Mouse (Mus musculus) heart, postnatal 0 days (tissue): ENCODE results near the gene Gm12258. TPM values are rescaled to one million over a fixed set of nuclear protein-coding genes. Genes with fewer than 3 reads are reported as not detected.

Source experiments
- ATAC-seq: fragments of 200-750 bp; cut with Nextera tagmentation; 2 replicates; pipeline ENCODE4 v1.8.0; 2017; ENCODE audit warnings: low read depth, moderate number of reproducible peaks, moderate library complexity; ENCODE audit not compliant: insufficient read depth
- DNase-seq: peaks from one replicate; pipeline ENCODE4 v3.0.0-alpha.2; 2016; ENCODE audit warnings: low spot score
- H3K27ac ChIP-seq: fragments of 300-500 bp; sonication (generic); 2 replicates; pipeline ENCODE4 v1.5.1; 2014; ENCODE audit warnings: low read depth, mild to moderate bottlenecking
- H3K27me3 ChIP-seq: fragments of 300-500 bp; sonication (generic); 2 replicates; pipeline ENCODE4 v1.6.1; 2014; ENCODE audit warnings: low read length, mixed read lengths; ENCODE audit not compliant: control insufficient read depth, insufficient read depth
- H3K36me3 ChIP-seq: fragments of 300-500 bp; sonication (generic); replicated peaks from 2 replicates; pipeline ENCODE4 v1.6.1; 2014; ENCODE audit warnings: low read length, mixed read lengths; ENCODE audit not compliant: control insufficient read depth, insufficient read depth
- H3K4me1 ChIP-seq: fragments of 300-500 bp; sonication (generic); 2 replicates; pipeline ENCODE4 v1.6.1; 2014; ENCODE audit warnings: antibody characterized with exemption; ENCODE audit not compliant: control insufficient read depth, insufficient read depth
- H3K4me2 ChIP-seq: fragments of 300-500 bp; sonication (generic); 2 replicates; pipeline ENCODE4 v1.6.1; 2014; ENCODE audit warnings: low read depth, mild to moderate bottlenecking, low read length, moderate library complexity
- H3K4me3 ChIP-seq: fragments of 300-500 bp; sonication (generic); 2 replicates; pipeline ENCODE4 v1.5.1; 2014; ENCODE audit warnings: low read depth, low read length
- H3K9ac ChIP-seq: fragments of 300-500 bp; sonication (generic); replicated peaks from 2 replicates; pipeline ENCODE4 v1.6.1; 2014; ENCODE audit warnings: low read depth, low read length, mixed read lengths
- H3K9me3 ChIP-seq: fragments of 300-500 bp; sonication (generic); replicated peaks from 2 replicates; pipeline ENCODE4 v1.6.1; 2016; ENCODE audit warnings: low read length; ENCODE audit not compliant: control insufficient read depth
- CTCF ChIP-seq: IDR thresholded peaks from 2 replicates; pipeline ENCODE4 v1.5.1; 2016; ENCODE audit warnings: antibody characterized with exemption, control low read depth, low read depth
- EP300 ChIP-seq: IDR thresholded peaks from 2 replicates; pipeline ENCODE4 v1.6.1; 2016; ENCODE audit warnings: antibody characterized with exemption, low read depth
- whole genome bisulfite sequencing: fragments of 180-500 bp; shearing (Covaris S2); extraction: QIAGEN DNeasy Blood & Tissue Kit; methylation state at CpG from one replicate; pipeline ENCODE4 v1.1.7; 2014; 5-methylcytosine and 5-hydroxymethylcytosine counted together
- polyA plus RNA-seq: library from polyadenylated mRNA; unstranded; fragments of >200 nt; fragmentation: Nextera tagmentation; extraction: Ambion mirVana; gene quantifications from 2 replicates; pipeline ENCODE4 v1.2.1, GENCODE M21; 2015
- total RNA-seq: library from RNA; depleted of rRNA; stranded (reverse); fragments of >200 nt; gene quantifications from 2 replicates; pipeline ENCODE4 v1.2.3, GENCODE M21; 2014; ENCODE audit warnings: low replicate concordance

The Gm12258 gene
- total and polyA plus RNA-seq, 2 experiments from 2014 or later: 2.1 to 2.5 TPM

DNA sequence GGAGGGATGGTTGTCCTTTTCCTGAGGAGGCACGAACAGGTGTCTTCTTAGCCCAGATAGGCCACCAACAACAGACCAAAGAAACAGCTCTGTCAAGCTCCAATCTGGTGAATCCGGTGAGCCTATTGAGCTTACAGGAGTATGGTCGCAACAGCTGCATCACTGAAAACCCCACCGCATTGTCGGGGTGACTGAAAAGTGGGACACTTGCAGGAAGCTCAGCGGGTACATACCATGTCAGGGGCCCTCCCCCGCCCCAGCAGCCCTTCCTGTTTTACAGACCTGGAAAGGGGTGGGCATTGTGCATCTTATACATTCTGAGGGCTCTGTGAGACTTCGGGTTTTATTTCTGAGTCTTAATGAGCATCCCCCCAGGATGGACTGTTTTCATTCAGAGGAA, 36.8 kb downstream of the Gm12258 start:
- no peaks in the 10 kb centered on the region for H3K27me3 ChIP-seq
- no peak overlapping the region; the same call in 1 of the 2 replicates for H3K4me3 ChIP-seq
- 77% methylated on average over 8 of the region's 8 CpGs for WGBS
- ATAC-seq (no peak), DNase-seq (no peak)
- H3K4me2 ChIP-seq: no peak overlapping the region
- no peak overlapping the region for H3K27ac ChIP-seq
- no peak for TF ChIP-seq EP300
- no peak for TF ChIP-seq CTCF
- peaks cover 32% of the 10 kb centered on the region for H3K36me3 ChIP-seq
- no peaks in the 10 kb centered on the region for H3K4me1 ChIP-seq
- no peak overlapping the region for H3K9ac ChIP-seq
- no peaks in the 10 kb centered on the region for H3K9me3 ChIP-seq

DNA sequence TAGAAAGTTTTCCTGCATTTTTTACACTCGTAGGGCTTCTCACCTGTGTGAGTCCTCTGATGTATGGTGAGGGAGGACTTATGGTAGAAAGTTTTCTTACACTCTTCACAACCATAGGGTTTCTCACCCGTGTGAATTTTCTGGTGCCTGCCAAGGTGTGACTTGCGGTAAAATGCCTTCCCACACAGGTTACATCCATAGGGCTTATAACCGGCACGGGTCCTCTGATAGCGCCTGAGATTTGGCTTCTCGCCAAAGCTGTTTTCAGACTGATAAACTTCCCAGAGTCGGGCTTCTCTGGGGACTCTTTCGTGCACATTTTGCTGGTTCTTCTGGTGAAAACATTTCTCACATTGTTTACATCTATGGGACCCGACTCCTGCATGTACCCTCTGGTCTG, 43.6 kb downstream of the Gm12258 start:
- DNase-seq (no peak), ATAC-seq (no peak)
- TF ChIP-seq CTCF: no peak
- no peak for TF ChIP-seq EP300
- Histone ChIP-seq H3K27me3 (no peaks in the 10 kb centered on the region), H3K27ac (no peak overlapping the region), H3K9ac (no peak overlapping the region), H3K4me1 (no peaks in the 10 kb centered on the region), H3K9me3 (no peaks in the 10 kb centered on the region), H3K4me2 (no peak overlapping the region), H3K36me3 (peaks cover 51% of the 10 kb centered on the region), H3K4me3 (no peak overlapping the region)
- WGBS: 73% methylated on average over 10 of the region's 10 CpGs

DNA sequence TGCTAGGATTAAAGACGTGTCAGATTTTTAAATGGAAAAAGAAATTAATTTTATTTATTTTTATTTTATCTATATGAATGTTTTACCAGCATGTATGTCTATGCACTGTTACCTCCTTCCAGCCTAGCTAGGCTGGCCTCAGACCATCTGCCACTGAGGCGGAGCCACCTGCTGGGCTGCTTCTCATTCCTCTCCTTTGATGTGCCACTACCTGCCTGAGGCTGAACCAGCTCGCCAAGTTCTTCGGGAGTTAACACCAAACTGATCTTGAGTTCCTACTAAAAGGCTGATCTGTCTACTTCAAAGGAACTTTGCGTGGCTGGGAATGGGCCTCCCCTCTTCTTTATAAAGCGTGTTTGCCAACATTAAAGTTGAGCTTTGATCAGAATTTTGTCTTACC, 47.5 kb downstream of the Gm12258 start:
- no peak overlapping the region for H3K4me3 ChIP-seq
- H3K27ac ChIP-seq: no peak overlapping the region
- no peaks in the 10 kb centered on the region for H3K4me1 ChIP-seq
- H3K9me3 ChIP-seq: no peaks in the 10 kb centered on the region
- WGBS: 83% methylated on average over 6 of the region's 6 CpGs
- no peak for TF ChIP-seq EP300
- no peak overlapping the region for H3K9ac ChIP-seq
- H3K4me2 ChIP-seq: no peak overlapping the region
- no peak for DNase-seq
- ATAC-seq: no peak
- H3K36me3 ChIP-seq: peaks cover 60% of the 10 kb centered on the region
- H3K27me3 ChIP-seq: no peaks in the 10 kb centered on the region

DNA sequence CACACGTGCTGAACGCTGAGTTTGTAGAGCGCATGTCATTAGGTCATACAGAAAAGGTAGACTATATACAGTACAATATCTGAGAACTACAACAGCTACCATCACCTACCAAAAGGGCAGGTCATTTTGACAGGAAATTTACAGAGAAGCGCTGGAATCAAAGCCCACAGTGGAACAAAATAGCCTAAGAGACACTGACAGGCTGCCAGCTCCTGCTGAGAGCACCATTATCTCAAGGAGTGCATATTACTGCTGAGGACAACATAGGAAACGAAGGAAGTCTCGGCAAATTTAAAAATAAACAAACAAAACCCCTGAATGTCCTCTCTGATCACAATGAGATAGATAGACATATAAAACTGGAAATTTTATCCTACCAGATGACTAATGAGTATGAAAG, 50.5 kb downstream of the Gm12258 start:
- TF ChIP-seq CTCF (no peak), EP300 (no peak)
- WGBS: 79% methylated on average over 6 of the region's 6 CpGs
- DNase-seq (no peak), ATAC-seq (no peak)
- Histone ChIP-seq H3K27me3 (no peaks in the 10 kb centered on the region), H3K9me3 (no peaks in the 10 kb centered on the region), H3K27ac (no peak overlapping the region), H3K4me1 (no peaks in the 10 kb centered on the region), H3K9ac (no peak overlapping the region), H3K4me2 (no peak overlapping the region), H3K4me3 (no peak overlapping the region), H3K36me3 (peaks cover 56% of the 10 kb centered on the region)

DNA sequence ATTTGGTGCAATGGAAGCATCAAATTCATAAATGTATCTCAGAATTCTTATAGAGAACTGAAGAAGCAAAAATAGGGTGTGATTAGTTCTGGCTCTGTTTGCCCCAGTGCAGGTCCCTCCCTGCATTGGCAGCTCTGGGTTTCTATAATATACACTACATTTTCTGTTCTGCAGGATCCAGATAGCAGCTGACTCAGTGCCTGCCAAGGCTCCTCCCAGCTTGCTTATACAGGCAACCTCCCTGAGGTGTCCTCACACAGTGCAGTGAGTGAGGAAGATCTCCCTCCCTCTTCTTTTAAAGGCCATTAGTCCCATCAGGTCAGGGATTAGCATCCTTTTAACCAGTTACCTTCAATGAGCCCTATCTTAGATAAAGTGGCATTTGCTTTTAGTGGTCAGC, 54.1 kb downstream of the Gm12258 start:
- Histone ChIP-seq H3K4me2 (no peak overlapping the region), H3K27ac (no peak overlapping the region), H3K9ac (no peak overlapping the region), H3K4me3 (no peak overlapping the region), H3K36me3 (peaks cover 39% of the 10 kb centered on the region), H3K27me3 (no peaks in the 10 kb centered on the region), H3K4me1 (peaks cover 5% of the 10 kb centered on the region; the same call in 1 of the 2 replicates), H3K9me3 (no peaks in the 10 kb centered on the region)
- DNase-seq: no peak
- no peak for ATAC-seq
- TF ChIP-seq CTCF: no peak
- TF ChIP-seq EP300: no peak

DNA sequence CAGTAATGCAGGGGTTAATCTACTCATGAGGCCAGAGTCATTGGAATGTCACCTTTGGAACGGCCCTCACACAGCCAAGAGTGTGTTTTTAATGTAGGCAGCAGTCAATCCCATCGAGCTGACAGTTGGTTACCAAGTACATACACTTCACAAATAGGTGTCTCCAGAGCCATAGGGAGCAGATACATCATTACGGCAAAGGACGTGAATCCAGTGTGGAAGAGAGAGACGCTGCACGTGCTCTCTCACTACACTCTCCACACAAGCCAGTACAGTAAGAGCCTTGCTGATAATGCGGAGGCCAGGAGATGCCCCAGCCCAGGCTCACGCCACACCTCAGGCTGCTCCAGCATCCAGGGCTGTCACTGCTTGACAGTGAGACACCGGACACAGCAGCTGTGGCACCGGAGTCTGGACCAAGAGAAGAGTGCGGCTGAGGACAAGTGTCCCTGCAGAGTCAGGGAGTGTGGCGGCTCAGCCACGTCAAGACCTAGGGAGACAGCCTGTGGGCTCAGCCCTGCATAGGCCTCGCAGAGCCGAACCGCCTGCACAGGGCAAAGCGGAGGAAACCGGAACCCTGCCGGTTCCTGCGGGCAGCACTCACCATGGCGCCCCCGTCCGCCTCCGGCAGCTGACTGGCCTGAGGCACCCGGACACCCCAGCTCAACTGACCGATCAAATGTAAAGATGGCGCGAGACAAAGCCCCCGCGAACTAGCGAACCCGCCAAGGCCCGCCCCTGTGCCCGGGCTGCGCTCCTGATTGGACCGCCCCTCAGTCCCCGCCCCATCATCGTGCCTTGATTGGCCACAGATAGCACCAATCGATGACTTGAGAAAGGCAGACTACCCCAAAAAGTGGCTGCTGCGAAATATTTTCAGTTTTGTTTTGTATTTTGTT, 56.8 kb downstream of the Gm12258 start, which contains the start of gene Zfp39:
Gene Zfp39 (minus strand): TSS at position 715 of the 899 bp plus-strand sequence.
- DNase-seq: peak; percentile 82
- TF ChIP-seq CTCF (peak; percentile 3; the same call in 1 of the 2 replicates), EP300 (0 out of 2 replicates have a peak, but pooled peaks have one; percentile 30)
- ATAC-seq: peak; percentile 96
- Histone ChIP-seq H3K9me3 (no peaks in the 10 kb centered on the region), H3K4me1 (peaks cover 5% of the 10 kb centered on the region; the same call in 1 of the 2 replicates), H3K27ac (peak within 1 kb of the TSS; percentile 91), H3K36me3 (peaks cover 26% of the 10 kb centered on the region), H3K27me3 (no peaks in the 10 kb centered on the region), H3K9ac (peak within 1 kb of the TSS; percentile 76), H3K4me3 (peak within 1 kb of the TSS; percentile 73), H3K4me2 (peak within 1 kb of the TSS; percentile 81)
- under 1% methylated on average over 39 of the region's 40 CpGs for WGBS
